Mouse (Mus musculus) forebrain, embryonic 15.5 days (tissue): ENCODE data around the gene Fermt3. TPM values are rescaled to one million over a fixed set of nuclear protein-coding genes. Genes with fewer than 3 reads are reported as not detected.
A peak's percentile ranks its signal among the peaks of the same experiment; 100 is the strongest.
"Not testable (repeated sequence)": the region's sequence is repeated elsewhere in the genome, so short reads cannot be mapped to it uniquely, and the experiment has no call there.

Experiments used
- ATAC-seq: fragments of 200-750 bp; cut with Nextera tagmentation; replicated peaks from 2 replicates; pipeline ENCODE4 v1.8.0; 2017; ENCODE audit warnings: mild to moderate bottlenecking, moderate TSS enrichment, moderate library complexity
- H3K27ac ChIP-seq: fragments of 300-500 bp; sonication (generic); replicated peaks from 2 replicates; pipeline ENCODE4 v1.5.1; 2015; ENCODE audit warnings: mild to moderate bottlenecking, inconsistent platforms
- H3K27me3 ChIP-seq: fragments of 300-500 bp; sonication (generic); 2 replicates; pipeline ENCODE4 v1.6.1; 2015; ENCODE audit warnings: inconsistent platforms
- H3K36me3 ChIP-seq: fragments of 300-500 bp; sonication (generic); 2 replicates; pipeline ENCODE4 v1.6.1; 2015; ENCODE audit warnings: mild to moderate bottlenecking, inconsistent platforms
- H3K4me1 ChIP-seq: fragments of 300-500 bp; sonication (generic); 2 replicates; pipeline ENCODE4 v1.6.1; 2015; ENCODE audit warnings: inconsistent platforms
- H3K4me2 ChIP-seq: fragments of 300-500 bp; sonication (generic); replicated peaks from 2 replicates; pipeline ENCODE4 v1.6.1; 2015; ENCODE audit warnings: mild to moderate bottlenecking, inconsistent platforms
- H3K4me3 ChIP-seq: fragments of 300-500 bp; sonication (generic); 2 replicates; pipeline ENCODE4 v1.5.1; 2015; ENCODE audit warnings: mild to moderate bottlenecking, inconsistent platforms
- H3K9ac ChIP-seq: fragments of 300-500 bp; sonication (generic); replicated peaks from 2 replicates; pipeline ENCODE4 v1.6.1; 2015; ENCODE audit warnings: mild to moderate bottlenecking, inconsistent platforms
- H3K9me3 ChIP-seq: fragments of 300-500 bp; sonication (generic); 2 replicates; pipeline ENCODE4 v1.6.1; 2016; ENCODE audit warnings: inconsistent platforms
- WGBS: fragments of 180-500 bp; shearing (Covaris S2); methylation state at CpG from one replicate; pipeline ENCODE4 v1.1.7; 2015; ENCODE audit warnings: mixed read lengths; 5-methylcytosine and 5-hydroxymethylcytosine counted together
- polyA plus RNA-seq: library from polyadenylated mRNA; unstranded; fragments of >200 nt; fragmentation: Nextera tagmentation; extraction: Ambion mirVana; gene quantifications from 2 replicates; pipeline ENCODE4 v1.2.1, GENCODE M21; 2015

Gene Fermt3
- polyA plus RNA-seq, 1 experiment from 2014 or later, result 3.6 TPM

DNA sequence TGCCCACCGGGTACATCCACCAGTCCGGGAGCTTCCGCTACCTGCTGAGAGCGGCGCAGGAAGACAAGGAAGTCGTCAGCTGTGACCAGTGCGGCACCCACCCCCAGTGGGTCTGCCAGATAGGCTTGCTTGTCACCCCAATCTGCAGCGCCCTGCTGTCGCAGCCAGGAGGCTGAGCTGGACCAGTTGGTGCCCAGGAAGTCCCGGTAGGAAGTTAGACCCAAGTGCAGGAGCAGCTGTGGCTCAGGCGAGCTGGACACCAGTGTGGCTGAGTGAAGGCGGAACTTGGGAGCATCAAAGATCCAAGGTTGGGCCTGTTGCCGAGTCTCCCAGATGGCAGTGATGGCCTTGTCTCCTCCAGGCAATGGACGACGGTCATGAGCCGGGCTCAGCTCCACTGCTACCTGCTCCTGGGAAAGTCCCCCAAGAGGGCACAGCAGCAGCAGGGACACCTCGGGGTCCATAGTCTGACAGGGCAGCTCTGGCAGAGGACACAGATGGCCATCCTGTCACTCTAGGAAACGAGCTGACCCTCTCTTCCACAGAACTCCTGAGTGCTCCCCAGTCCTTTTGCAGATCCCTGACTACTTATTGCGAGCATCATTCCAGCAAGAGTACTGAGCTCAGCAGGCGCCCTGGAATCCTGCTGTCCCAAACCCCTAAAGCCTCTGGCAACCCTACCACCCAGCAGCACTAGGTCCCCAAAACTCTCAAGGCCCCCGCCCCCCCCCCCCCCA lies 23.8 kb downstream of the Fermt3 start:
- H3K36me3 ChIP-seq, result 0 out of 2 replicates have a peak, but pooled peaks cover 9% of the 10 kb centered on the region
- H3K27ac ChIP-seq, result no peak overlapping the region
- peak overlapping the region; percentile 67 for H3K9ac ChIP-seq
- H3K4me2 ChIP-seq, result peak overlapping the region; percentile 82
- ATAC-seq, result no peak
- no peaks in the 10 kb centered on the region for H3K27me3 ChIP-seq
- WGBS, result 50% methylated on average over 21 of the region's 21 CpGs
- H3K4me1 ChIP-seq, result peaks cover 40% of the 10 kb centered on the region
- H3K4me3 ChIP-seq, result peak overlapping the region; percentile 60
- no peaks in the 10 kb centered on the region for H3K9me3 ChIP-seq

DNA sequence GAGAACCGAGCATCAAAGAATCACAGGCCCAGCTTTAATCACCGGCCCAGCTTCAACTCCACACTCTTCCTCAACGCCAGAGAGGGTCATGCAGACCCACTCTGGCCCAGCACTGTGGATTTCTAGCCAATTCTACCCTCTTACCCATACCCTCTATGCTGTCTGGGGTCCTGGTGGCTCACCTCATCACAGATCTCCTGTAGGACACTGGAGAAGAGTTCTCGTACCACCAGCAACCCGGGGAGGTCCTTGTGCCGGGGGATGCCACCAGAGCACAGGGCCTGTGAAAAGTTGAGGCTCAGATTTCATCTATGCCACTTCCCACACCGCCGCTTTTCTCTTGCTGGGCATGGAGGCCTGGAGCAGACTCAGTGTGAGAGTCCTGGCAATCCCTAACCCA lies 24.8 kb downstream of the Fermt3 start:
- no peak overlapping the region for H3K4me2 ChIP-seq
- H3K9ac ChIP-seq, result no peak overlapping the region

DNA sequence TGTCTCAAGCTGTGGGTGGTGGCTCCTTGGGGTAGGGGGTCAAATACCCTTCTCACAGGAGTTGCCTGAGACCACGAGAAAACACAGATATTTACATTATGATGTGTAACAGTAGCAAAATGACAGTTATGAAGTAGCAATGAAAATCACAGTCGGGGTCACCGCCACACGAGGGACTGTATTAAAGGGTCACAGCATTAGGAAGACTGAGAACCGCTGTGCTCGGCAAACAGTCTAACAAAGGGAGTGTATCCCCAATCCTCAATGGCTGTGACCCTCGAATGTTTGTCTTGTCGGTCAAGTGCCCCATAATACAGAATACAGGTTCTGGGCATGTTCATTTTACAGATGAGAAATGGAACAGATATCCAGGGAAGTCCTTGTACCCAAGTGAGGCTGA lies 25.3 kb downstream of the Fermt3 start:
- 90% methylated on average over 8 of the region's 8 CpGs for WGBS
- H3K36me3 ChIP-seq, result no peaks in the 10 kb centered on the region
- no peak overlapping the region for H3K4me2 ChIP-seq
- H3K4me1 ChIP-seq, result peaks cover 40% of the 10 kb centered on the region
- H3K9ac ChIP-seq, result no peak overlapping the region
- no peak overlapping the region for H3K27ac ChIP-seq
- no peak for ATAC-seq
- H3K4me3 ChIP-seq, result no peak overlapping the region
- no peaks in the 10 kb centered on the region for H3K9me3 ChIP-seq
- H3K27me3 ChIP-seq, result no peaks in the 10 kb centered on the region

More for the DNA sequence above, 24.8 kb downstream of the Fermt3 start:
- no peak overlapping the region for H3K27ac ChIP-seq
- no peaks in the 10 kb centered on the region for H3K9me3 ChIP-seq
- 84% methylated on average over 8 of the region's 8 CpGs for WGBS
- no peaks in the 10 kb centered on the region for H3K27me3 ChIP-seq
- 0 out of 2 replicates have a peak, but pooled peaks cover 2% of the 10 kb centered on the region for H3K36me3 ChIP-seq
- ATAC-seq, result no peak
- H3K4me3 ChIP-seq, result no peak overlapping the region
- peaks cover 40% of the 10 kb centered on the region for H3K4me1 ChIP-seq

DNA sequence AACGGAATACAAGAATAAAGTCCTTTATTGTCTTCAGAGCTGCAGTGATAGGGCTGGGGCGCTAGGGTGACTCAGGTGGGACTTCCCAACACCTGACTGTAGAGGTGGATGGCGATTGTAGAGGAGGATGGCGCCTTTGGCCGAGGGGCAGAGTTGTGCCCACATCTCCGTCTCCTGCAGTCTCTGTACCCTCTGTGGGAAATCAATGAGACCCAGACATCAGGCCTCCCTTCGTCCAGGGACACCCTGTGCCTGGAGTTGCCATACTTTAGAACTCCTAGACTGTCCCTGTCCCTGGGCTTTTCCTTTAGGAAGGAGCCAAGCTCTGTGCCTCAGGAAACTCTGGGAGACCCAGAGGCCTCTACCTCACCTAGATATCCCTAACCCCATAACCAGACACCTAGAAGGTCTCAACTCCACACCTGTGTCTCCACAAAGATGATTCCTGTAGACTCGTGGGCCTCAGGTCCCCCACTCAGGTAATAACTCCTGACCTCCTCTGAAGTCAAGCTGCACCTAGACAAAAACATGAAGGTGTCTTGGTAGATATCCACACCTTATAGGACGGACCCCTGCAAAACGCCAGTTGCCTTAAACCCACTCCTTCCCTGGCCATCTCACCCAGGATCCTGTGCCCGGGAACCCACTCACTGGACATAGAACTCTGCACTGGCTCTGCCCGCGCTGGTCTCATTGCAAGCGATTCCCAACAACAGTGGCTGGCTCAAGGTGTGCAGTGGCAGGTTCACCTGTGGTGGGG lies 26.1 kb downstream of the Fermt3 start:
- peak overlapping the region; percentile 92 for H3K4me2 ChIP-seq
- no peaks in the 10 kb centered on the region for H3K36me3 ChIP-seq
- H3K27me3 ChIP-seq, result no peaks in the 10 kb centered on the region
- 59% methylated on average over 14 of the region's 14 CpGs for WGBS
- H3K9ac ChIP-seq, result peak overlapping the region; percentile 62
- peaks cover 42% of the 10 kb centered on the region for H3K4me1 ChIP-seq
- ATAC-seq, result peak; percentile 14; the same call in 1 of the 2 replicates
- H3K4me3 ChIP-seq, result peak overlapping the region; percentile 60
- H3K9me3 ChIP-seq, result no peaks in the 10 kb centered on the region
- H3K27ac ChIP-seq, result peak overlapping the region; percentile 60

DNA sequence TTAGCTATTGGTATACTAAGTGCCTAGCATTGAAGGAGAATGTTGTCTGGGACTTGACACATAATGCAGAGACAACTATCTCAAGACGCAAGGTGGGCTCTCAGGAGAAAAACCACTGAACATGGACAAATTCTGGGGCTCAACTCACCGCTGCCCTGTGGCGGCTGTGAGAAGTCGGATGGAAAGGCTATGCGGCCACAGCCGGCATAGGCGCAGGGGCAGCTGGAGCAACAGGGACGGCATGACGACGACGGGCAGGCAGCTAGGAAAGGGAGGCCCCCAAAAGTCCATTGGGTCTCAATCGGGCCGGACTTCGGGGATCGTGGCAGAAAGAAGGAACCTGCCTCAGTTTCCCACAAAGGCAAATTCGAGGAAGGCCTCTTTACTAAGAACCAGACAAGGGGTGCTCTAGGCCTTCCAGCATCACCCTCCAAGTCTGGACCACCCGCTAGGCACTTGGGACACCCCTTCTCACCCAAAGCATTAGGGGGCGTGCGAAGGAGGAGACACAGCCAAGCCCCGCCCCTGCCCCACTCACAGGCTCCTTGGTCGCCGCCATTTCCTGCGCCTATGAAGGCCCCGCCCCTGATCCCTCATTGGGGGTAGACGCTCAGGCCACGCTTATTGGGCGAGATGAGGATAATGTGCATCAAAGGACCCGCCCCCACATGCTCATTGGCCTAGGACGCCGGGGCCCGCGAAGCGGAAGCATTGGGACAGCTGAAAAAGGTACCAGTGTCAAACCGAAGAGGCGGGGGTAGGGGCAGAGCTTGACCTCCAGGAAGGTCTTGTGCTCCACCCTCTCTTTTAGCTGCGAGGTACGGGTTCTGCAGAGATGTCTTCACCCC lies 27.0 kb downstream of the Fermt3 start, which contains the start of gene Dnajc4:
Gene Dnajc4 (minus strand): TSS at position 562 of the 848 bp plus-strand sequence.
- no peaks in the 10 kb centered on the region for H3K9me3 ChIP-seq
- peak within 1 kb of the TSS; percentile 62 for H3K9ac ChIP-seq
- 1% methylated on average over 37 of the region's 37 CpGs for WGBS
- H3K27ac ChIP-seq, result peak within 1 kb of the TSS; percentile 60
- ATAC-seq, result peak; percentile 95
- H3K36me3 ChIP-seq, result no peaks in the 10 kb centered on the region
- peaks cover 48% of the 10 kb centered on the region for H3K4me1 ChIP-seq
- H3K4me2 ChIP-seq, result peak within 1 kb of the TSS; percentile 92
- peak within 1 kb of the TSS; percentile 60 for H3K4me3 ChIP-seq
- no peaks in the 10 kb centered on the region for H3K27me3 ChIP-seq

DNA sequence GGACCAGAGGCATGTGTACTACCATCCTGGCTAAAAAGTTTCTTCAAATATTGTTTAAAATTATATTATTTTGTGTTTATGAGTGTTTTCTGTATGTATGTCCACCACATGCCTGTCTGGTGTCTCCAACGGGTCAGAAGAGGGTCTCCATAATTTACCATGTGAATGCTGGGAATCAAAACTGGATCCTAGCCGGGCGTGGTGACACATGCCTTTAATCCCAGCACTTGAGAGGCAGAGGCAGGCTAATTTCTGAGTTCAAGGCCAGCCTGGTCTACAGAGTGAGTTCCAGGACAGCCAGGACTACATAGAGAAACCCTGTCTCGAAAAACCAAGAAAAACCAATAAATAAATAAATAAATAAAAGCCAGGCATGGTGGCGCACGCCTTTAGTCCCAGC lies 28.1 kb downstream of the Fermt3 start:
- peaks cover 47% of the 10 kb centered on the region for H3K4me1 ChIP-seq
- H3K9ac ChIP-seq, H3K36me3 ChIP-seq, H3K4me3 ChIP-seq, H3K27ac ChIP-seq, H3K9me3 ChIP-seq, H3K27me3 ChIP-seq, ATAC-seq, H3K4me2 ChIP-seq: not testable (repeated sequence)
- WGBS, result 92% methylated on average over 6 of the region's 6 CpGs

DNA sequence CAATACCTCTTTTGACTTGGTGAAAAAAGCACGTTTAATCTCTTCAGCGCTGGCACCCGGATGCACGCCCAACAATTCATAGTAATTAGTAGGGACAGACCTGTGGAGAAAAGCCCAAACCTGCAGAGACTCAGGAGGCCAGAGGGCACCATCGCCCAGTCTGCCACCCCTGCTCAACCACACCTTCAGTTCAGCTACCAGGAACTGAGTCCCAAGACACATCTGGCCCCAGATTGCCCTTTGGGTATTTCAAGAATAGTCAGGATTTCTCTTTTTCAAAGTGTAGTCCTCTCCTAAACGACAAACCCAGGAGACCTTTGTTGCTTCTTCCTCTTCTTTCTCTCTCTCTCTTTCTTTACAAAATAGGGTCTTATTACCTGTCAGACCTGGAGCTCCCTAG lies 28.6 kb downstream of the Fermt3 start:
- WGBS, result 85% methylated on average over 6 of the region's 6 CpGs

DNA sequence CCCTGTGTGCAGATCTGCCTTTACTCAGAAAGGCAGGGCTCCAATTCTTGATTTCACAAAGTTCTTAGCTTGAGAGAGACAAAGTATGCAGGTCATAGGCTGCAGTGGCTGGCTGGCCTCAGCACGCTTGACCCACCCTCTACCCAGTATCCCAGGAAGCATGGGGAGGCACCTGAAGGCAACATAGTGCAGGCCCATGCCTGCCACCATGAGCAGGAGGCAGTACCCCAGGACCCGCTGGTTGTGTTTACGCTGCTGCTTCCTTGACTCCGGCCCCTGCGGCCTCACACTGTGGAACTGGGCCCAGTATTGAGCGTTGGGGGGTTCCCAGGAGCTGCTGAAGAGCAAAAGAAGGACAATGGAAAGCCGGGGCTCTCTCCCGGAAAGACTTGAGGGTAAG lies 30.0 kb downstream of the Fermt3 start:
- WGBS, result 89% methylated on average over 8 of the region's 8 CpGs
- Histone ChIP-seq H3K27me3 (no peaks in the 10 kb centered on the region), H3K4me3 (no peak overlapping the region), H3K9ac (no peak overlapping the region), H3K9me3 (no peaks in the 10 kb centered on the region), H3K36me3 (0 out of 2 replicates have a peak, but pooled peaks cover 4% of the 10 kb centered on the region), H3K4me2 (no peak overlapping the region), H3K27ac (no peak overlapping the region), H3K4me1 (peaks cover 33% of the 10 kb centered on the region)
- no peak for ATAC-seq

More for the DNA sequence above, 28.6 kb downstream of the Fermt3 start:
- Histone ChIP-seq H3K27me3 (no peaks in the 10 kb centered on the region), H3K4me3 (no peak overlapping the region), H3K36me3 (no peaks in the 10 kb centered on the region), H3K27ac (no peak overlapping the region), H3K4me1 (peaks cover 47% of the 10 kb centered on the region), H3K4me2 (no peak overlapping the region), H3K9me3 (no peaks in the 10 kb centered on the region), H3K9ac (no peak overlapping the region)
- ATAC-seq, result no peak

DNA sequence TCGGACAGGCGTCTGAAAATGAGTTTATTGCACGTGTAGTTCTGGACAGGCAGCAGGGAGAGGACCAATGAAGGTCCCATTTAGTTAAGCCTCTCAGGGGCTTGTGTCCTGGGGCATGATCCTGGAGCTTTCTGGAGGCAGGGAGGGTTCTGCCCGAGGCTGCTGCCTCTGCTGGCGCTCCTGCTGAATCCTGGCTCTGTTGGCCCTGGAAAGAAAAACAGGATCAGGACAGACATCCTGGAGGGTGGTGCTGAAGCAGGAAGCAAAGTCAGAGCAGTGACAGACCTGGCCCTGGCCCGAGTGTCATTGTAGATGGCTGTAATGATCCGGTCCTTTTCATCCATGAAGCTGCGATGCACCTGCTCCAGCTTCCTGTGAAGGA lies 31.4 kb downstream of the Fermt3 start:
- WGBS, result 5% methylated on average over 8 of the region's 8 CpGs
- Histone ChIP-seq H3K4me3 (peak overlapping the region; percentile 79), H3K36me3 (0 out of 2 replicates have a peak, but pooled peaks cover 9% of the 10 kb centered on the region), H3K9me3 (no peaks in the 10 kb centered on the region), H3K27me3 (no peaks in the 10 kb centered on the region), H3K4me1 (peaks cover 29% of the 10 kb centered on the region), H3K9ac (peak overlapping the region; percentile 74), H3K4me2 (peak overlapping the region; percentile 75), H3K27ac (peak overlapping the region; percentile 66)
- ATAC-seq, result no peak

DNA sequence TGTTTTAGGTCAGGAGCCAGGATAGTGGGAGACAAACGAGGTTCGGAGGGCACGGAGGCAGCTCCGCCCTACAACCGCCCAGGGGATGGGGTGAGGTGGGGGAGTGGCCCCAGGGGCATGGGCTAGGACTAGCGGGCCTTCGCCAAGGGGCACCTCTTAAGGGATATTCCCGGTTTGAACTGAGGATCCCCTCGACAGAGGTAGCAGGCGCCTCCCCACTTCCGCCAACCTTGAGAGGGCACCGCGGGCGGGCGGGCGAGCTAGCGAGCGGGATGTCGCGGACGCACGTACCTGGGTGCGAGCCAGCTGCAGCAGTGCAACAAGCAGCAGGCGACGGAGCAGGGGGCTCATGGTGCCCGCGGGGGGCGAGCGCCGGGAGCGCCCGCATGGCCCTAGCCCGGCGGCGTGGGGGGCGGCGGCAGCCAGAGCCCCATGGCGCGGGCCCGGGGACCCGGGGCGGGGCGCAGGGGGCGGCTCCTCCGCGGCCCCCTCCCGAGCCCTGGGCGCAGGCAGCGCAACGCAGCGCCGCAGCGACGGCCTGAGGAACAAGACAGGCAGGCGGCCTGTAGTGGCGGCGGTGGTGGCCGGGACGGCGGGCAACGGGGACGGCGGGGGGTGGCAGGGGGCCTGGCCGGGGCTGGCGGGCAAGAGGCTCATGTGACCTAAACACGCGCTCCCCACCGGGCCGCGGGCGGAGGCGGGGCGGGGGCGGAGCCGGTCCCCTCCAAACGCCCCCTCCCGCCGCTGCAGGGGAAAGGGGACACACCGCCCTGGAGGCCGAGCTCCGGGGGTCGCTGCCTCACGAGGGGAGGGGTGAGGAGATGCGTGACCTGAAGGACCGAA lies 32.0 kb downstream of the Fermt3 start, which contains the start of gene Vegfb:
Gene Vegfb (minus strand): TSS at position 591 of the 843 bp plus-strand sequence.
- WGBS, result under 1% methylated on average over 60 of the region's 85 CpGs
- H3K27me3 ChIP-seq, result no peaks in the 10 kb centered on the region
- H3K36me3 ChIP-seq, result peaks cover 13% of the 10 kb centered on the region
- peak; percentile 62 for ATAC-seq
- peak within 1 kb of the TSS; percentile 75 for H3K4me2 ChIP-seq
- H3K4me3 ChIP-seq, result peak within 1 kb of the TSS; percentile 79
- H3K9ac ChIP-seq, result peak within 1 kb of the TSS; percentile 74
- no peaks in the 10 kb centered on the region for H3K9me3 ChIP-seq
- H3K27ac ChIP-seq, result peak within 1 kb of the TSS; percentile 66
- H3K4me1 ChIP-seq, result peaks cover 26% of the 10 kb centered on the region
